Mouse (Mus musculus): ENCODE measurements around the gene Usf1. TPM values are rescaled to one million over a fixed set of nuclear protein-coding genes. Genes with fewer than 3 reads are reported as not detected.

The Usf1 gene
- polyA plus RNA-seq, 1 experiment = 73.4 TPM

DNA sequence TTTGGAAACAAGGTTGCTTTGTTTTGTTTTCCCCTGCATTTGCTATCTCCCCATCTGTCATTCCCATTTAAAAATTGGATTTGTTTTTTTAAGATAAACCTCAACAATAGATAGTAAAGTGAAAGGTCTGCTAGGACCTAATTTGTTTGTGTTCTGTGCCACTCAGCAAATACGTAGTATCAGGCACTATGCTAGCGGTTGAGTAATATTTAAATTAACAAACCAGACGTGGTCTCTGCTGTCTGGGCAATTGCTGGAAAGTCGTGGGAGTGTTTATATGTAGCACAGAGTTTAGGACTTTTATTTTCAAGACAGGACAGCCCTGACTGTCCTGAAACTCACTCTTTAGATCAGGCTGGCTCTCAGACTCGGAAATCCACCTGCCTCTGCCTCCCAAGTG lies 41.4 kb downstream of the Usf1 start:
- no peak for DNase-seq (ENCODE audit: low spot score)

DNA sequence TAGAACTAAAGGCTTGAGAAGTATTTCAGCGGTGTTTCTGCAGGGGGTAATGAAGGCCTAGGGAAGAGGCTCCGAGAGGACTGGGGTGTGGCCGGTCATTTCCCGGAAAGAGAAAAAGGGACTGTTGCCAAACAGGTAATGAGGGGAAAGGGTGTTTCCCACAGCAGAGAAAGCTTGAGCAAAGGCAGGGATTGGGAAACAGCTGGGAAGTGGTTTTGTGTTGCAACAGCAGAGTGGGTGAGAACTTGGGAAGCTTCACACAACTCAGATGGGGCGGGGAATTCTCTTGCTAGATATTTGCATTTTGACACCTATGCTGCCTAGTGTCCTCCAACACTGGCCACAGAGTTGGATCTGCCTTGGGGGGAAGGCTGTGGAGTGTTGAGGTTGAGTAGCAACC lies 41.8 kb downstream of the Usf1 start:
- no peak for DNase-seq (ENCODE audit: low spot score)

DNA sequence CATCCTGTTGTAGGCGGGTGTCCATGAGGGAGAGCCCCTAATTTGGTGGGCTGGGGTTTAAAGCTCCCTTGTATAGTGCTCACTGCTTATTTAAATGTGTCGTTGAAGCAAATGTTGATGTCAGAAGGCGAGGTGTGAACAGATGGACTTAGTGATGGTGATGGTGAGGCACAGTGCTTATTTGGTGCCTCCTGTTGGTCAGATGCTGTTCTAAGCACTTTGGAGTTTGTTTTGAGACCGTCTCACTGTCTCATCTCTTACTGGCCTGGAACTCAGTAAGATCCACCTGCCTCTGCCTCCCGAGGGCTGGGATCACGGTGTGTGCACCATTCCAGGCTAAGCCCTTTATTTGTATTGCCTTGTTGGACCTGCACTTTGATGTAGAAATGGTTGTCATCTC lies 43.8 kb downstream of the Usf1 start:
- no peak for DNase-seq (ENCODE audit: low spot score)

DNA sequence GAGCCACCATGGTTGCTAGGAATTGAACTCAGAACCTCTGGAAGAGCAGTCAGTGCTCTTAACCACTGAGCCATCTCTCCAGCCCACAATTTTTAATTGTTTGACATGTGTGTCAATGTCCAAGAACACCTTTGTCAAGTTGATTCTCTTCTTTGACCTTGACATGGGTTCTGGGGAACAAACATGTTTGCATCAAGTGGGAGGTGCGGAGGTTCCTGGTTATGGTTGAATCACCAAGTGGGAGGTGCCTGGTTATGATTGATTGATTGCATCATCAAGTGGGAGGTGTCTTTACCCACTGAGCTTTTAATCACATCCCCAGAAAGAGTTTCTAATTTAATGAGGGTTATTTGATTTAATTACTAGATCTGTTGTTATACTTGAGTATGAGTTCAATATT lies 46.5 kb downstream of the Usf1 start:
- DNase-seq (ENCODE audit: low spot score) = no peak

DNA sequence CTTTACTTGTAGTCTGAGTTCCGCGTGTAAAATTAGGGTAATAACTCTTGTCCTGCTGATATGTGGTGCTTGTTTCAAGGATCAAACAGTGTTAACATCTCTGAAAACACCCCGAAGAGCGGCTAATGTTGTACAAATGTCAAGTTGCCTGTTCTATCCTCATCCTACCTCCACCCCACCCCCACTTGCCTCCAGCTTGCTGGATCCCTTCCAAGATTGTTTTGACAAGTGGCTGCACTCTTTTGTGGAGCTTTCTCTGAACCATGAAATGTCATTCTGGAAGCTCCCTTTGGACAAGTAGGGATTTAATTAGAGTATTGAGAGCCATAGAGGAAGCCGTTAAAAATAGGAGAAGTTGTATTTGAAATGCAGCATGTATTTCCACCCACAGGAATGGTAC lies 48.7 kb downstream of the Usf1 start:
- DNase-seq (ENCODE audit: low spot score) = no peak

DNA sequence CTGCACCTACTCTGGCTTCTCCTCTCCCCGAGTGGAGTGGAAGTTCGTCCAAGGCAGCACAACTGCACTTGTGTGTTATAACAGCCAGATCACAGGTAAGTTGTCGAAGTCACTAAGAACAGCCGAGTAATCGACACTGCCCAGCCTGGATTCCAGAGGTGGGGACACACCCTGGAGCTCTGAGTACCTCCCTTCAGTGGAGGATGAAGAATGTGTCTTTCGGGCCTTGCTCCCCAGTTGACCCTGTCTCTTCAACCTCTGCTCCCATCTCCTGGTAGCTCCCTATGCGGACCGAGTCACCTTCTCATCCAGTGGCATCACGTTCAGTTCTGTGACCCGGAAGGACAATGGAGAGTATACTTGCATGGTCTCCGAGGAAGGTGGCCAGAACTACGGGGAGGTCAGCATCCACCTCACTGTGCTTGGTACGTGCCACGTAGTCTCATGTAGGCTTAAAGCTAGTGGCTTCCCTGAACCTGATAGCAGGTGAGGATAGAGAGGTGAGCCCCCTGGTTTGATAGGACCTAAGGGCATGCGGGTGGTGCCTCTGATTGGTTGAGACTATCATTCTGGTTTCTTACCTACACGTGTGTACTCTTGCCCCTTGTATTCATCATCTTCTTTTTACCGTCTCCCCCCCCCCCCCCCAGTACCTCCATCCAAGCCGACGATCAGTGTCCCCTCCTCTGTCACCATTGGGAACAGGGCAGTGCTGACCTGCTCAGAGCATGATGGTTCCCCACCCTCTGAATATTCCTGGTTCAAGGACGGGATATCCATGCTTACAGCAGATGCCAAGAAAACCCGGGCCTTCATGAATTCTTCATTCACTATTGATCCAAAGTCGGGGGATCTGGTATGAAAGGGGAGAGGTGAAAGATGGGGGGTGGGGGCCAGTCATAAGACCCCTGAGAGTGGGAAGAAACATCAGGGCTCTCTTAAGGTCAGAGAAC lies 49.7 kb downstream of the Usf1 start:
- DNase-seq (ENCODE audit: low spot score) = no peak

DNA sequence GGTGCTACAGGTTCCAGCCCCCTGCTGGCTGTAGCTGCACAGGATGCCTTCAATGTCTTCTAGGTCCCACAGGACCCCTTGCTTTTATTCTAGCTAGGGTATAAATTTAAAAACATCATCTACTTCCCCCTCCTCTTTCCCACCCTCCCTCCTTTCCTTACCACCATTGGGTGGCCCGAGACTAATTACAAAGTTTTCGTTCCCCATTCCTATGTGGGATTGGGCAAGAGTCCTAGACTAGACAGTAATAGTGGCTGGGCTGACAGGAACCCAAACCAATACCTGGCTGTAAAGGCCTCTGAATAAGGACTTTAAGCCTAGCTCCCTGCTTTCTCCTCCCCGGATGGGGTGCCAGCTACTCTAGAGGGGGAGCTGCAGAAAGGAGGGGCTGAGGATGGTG lies 52.0 kb downstream of the Usf1 start:
- DNase-seq (ENCODE audit: low spot score) = no peak

DNA sequence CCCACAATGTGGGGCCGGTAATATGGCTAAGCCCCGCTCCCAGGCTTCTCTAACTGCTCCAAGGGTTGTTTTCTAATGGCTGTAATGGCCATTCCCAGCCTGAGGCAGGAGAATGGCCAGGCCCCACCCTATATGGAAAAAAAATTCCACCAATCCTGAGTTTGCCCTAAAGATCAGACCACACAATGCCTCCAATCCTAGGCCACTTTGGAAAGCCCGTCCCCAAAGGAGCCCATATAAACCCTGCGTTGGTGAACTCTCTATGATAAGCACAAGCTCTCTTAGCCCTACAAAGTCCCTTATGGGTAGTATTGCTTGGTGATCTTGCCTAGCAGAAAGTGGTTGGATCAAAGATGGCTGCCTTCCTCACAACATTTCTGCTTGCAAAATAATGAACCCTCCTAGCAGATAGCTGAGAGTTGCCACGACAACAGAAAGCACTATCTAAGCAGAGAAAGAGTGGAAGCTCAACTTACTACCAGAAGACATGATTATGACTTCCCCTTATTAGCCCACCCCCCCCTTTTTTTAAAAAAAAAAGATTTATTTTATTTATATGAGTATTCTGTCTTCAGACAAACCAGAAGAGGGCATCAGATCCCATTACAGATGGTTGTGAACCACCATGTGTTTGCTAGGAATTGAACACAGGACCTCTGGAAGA lies 54.8 kb downstream of the Usf1 start:
- no peak for DNase-seq (ENCODE audit: low spot score)

DNA sequence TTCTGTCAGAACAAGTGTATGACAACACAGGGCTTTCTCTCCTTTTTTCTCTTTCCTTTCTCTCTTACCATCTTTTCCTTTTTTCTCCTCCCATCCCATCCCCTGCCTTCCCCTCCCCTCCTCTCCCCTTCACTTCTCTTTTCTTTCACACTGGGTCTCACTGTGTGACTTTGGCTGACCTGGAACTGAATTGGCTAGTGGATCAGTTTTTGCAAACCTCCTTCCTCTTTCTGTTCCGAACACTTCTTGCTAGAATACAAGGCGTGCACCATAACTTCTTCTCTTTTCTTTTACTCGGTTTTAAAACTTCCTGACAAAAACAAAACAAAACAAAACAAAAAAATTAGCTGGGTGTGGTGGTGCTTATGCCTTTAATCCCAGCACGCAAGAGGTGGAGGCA lies 55.5 kb downstream of the Usf1 start:
- DNase-seq (ENCODE audit: low spot score) = no peak

Other genes with a start within 250 kb of the Usf1 start
- 317 and 416 TPM in 2 replicates for gene Pcp4l1, start 215.0 kb upstream of the Usf1 start, polyA plus RNA-seq (2012; rRNA removed)
- 0.04 TPM in 1 of 2 replicates, not detected in the other for gene Nr1i3, start 197.3 kb upstream of the Usf1 start, polyA plus RNA-seq (2012; rRNA removed)
- gene Tomm40l, start 188.8 kb upstream of the Usf1 start, polyA plus RNA-seq (2012; rRNA removed) = 35.0 and 39.6 TPM in 2 replicates
- 1.0 and 1.8 TPM in 2 replicates for gene Apoa2, start 186.3 kb upstream of the Usf1 start, polyA plus RNA-seq (2012; rRNA removed)
- 64.8 and 72.7 TPM in 2 replicates for gene Fcer1g, start 176.9 kb upstream of the Usf1 start, polyA plus RNA-seq (2012; rRNA removed)
- 0.43 and 0.46 TPM in 2 replicates for gene Adamts4, start 160.9 kb upstream of the Usf1 start, polyA plus RNA-seq (2012; rRNA removed)
- 110 and 141 TPM in 2 replicates for gene Ndufs2, start 159.9 kb upstream of the Usf1 start, polyA plus RNA-seq (2012; rRNA removed)
- gene B4galt3, start 141.0 kb upstream of the Usf1 start, polyA plus RNA-seq (2012; rRNA removed) = 71.4 and 74.6 TPM in 2 replicates
- gene Ppox, start 130.1 kb upstream of the Usf1 start, polyA plus RNA-seq (2012; rRNA removed) = 91.3 and 136 TPM in 2 replicates
- 44.7 and 48.4 TPM in 2 replicates for gene Usp21, start 123.3 kb upstream of the Usf1 start, polyA plus RNA-seq (2012; rRNA removed)
- gene Ufc1, start 116.3 kb upstream of the Usf1 start, polyA plus RNA-seq (2012; rRNA removed) = 78.1 and 81.2 TPM in 2 replicates
- gene Dedd, start 82.2 kb upstream of the Usf1 start, polyA plus RNA-seq (2012; rRNA removed) = 50.0 and 53.0 TPM in 2 replicates
- 63.1 and 70.2 TPM in 2 replicates for gene Nit1, start 65.7 kb upstream of the Usf1 start, polyA plus RNA-seq (2012; rRNA removed)
- 47.8 and 66.6 TPM in 2 replicates for gene Pfdn2, start 65.6 kb upstream of the Usf1 start, polyA plus RNA-seq (2012; rRNA removed)
- gene Klhdc9, start 50.5 kb upstream of the Usf1 start, polyA plus RNA-seq (2012; rRNA removed) = 2.3 and 2.8 TPM in 2 replicates
- 35.1 and 39.2 TPM in 2 replicates for gene Nectin4, start 41.2 kb upstream of the Usf1 start, polyA plus RNA-seq (2012; rRNA removed)
- 4.2 and 5.0 TPM in 2 replicates for gene Arhgap30, start 22.4 kb upstream of the Usf1 start, polyA plus RNA-seq (2012; rRNA removed)
- gene Tstd1, start 7.6 kb downstream of the Usf1 start, polyA plus RNA-seq (2012; rRNA removed) = 5.4 and 8.4 TPM in 2 replicates
- gene F11r, start 26.2 kb downstream of the Usf1 start, polyA plus RNA-seq (2012; rRNA removed) = 76.3 and 79.2 TPM in 2 replicates
- gene Alyref2, start 92.2 kb downstream of the Usf1 start, polyA plus RNA-seq (2012; rRNA removed) = 7.9 and 8.8 TPM in 2 replicates
- 0.06 TPM in 1 of 2 replicates, not detected in the other for gene Itln1, start 124.0 kb downstream of the Usf1 start, polyA plus RNA-seq (2012; rRNA removed)
- gene Cd244a, start 147.9 kb downstream of the Usf1 start, polyA plus RNA-seq (2012; rRNA removed) = 0.73 and 0.75 TPM in 2 replicates
- 1.6 and 2.0 TPM in 2 replicates for gene Ly9, start 196.1 kb downstream of the Usf1 start, polyA plus RNA-seq (2012; rRNA removed)
- gene Slamf7, start 241.7 kb downstream of the Usf1 start, polyA plus RNA-seq (2012; rRNA removed) = 2.7 and 3.8 TPM in 2 replicates